Mouse (Mus musculus) liver, adult 2 months (tissue): Measurements from ENCODE around the gene Zfp654. TPM values are rescaled to one million over a fixed set of nuclear protein-coding genes. Genes with fewer than 3 reads are reported as not detected.

Experiments
- DNase-seq: peaks from one replicate; pipeline ENCODE4 v3.0.0-alpha.2; 2011; ENCODE audit warnings: low read depth, low spot score; ENCODE audit errors: extremely low read depth
- H3K27ac ChIP-seq: fragments of 200-500 bp; replicated peaks from 2 replicates; pipeline ENCODE4 v1.5.1; 2012; ENCODE audit warnings: low read depth, mild to moderate bottlenecking, control low read depth, inconsistent platforms, low read length; ENCODE audit not compliant: insufficient read depth
- H3K27me3 ChIP-seq: fragments of 200-500 bp; 2 replicates; pipeline ENCODE4 v1.6.1; 2012; ENCODE audit warnings: mild to moderate bottlenecking, moderate library complexity, low read length, inconsistent platforms; ENCODE audit not compliant: control insufficient read depth, insufficient read depth
- H3K36me3 ChIP-seq: fragments of 200-500 bp; 2 replicates; pipeline ENCODE4 v1.6.1; 2012; ENCODE audit warnings: low read length, inconsistent platforms; ENCODE audit not compliant: control insufficient read depth, insufficient read depth
- H3K4me1 ChIP-seq: fragments of 200-500 bp; 2 replicates; pipeline ENCODE4 v1.6.1; 2011; ENCODE audit warnings: low read length; ENCODE audit not compliant: control insufficient read depth, insufficient read depth
- H3K4me3 ChIP-seq: fragments of 200-500 bp; 2 replicates; pipeline ENCODE4 v1.5.1; 2011; ENCODE audit warnings: low read depth, mild to moderate bottlenecking, control low read depth, low read length, moderate library complexity; ENCODE audit not compliant: insufficient read depth
- H3K79me2 ChIP-seq: fragments of 200-500 bp; 2 replicates; pipeline ENCODE4 v1.6.1; 2012; ENCODE audit warnings: inconsistent platforms, mild to moderate bottlenecking, low read length, moderate library complexity; ENCODE audit not compliant: control insufficient read depth, insufficient read depth
- H3K9ac ChIP-seq: fragments of 200-500 bp; 2 replicates; pipeline ENCODE4 v1.6.1; 2012; ENCODE audit warnings: low read depth, mild to moderate bottlenecking, control low read depth, inconsistent platforms, low read length
- CTCF ChIP-seq: fragments of 200-500 bp; IDR thresholded peaks from 2 replicates; pipeline ENCODE4 v1.5.1; 2011; ENCODE audit warnings: low read depth, low read length, control low read depth
- POLR2A ChIP-seq: fragments of 200-500 bp; IDR thresholded peaks from 2 replicates; pipeline ENCODE4 v1.6.1; 2011; ENCODE audit warnings: low read length, control low read depth; ENCODE audit not compliant: insufficient read depth; ENCODE audit errors: extremely low read depth
- WGBS: fragments of 180-500 bp; shearing (Covaris S2); methylation state at CpG from one replicate; pipeline ENCODE4 v1.1.7; 2018; 5-methylcytosine and 5-hydroxymethylcytosine counted together
- polyA plus RNA-seq: library from polyadenylated mRNA; depleted of rRNA; stranded (reverse); fragments of >200 nt; gene quantifications from 2 replicates; pipeline ENCODE4 v1.2.3, GENCODE M21; 2012
- total RNA-seq: library from RNA; depleted of rRNA; stranded (reverse); fragments of >200 nt; gene quantifications from 2 replicates; pipeline ENCODE4 v1.2.3, GENCODE M21; 2014

Zfp654 gene
- total and polyA plus RNA-seq, 2 experiments, result 0.65 to 9.7 TPM

GRCm38 (mm10) chr16:64883896-64884295 is 32.4 kb upstream of the Zfp654 start:
- TF ChIP-seq CTCF (no peak), POLR2A (no peak)
- H3K4me1 ChIP-seq, result no peaks in the 10 kb centered on the region
- 63% methylated on average over 5 of the region's 5 CpGs for WGBS
- no peaks in the 10 kb centered on the region for H3K36me3 ChIP-seq
- no peak overlapping the region for H3K9ac ChIP-seq
- H3K27me3 ChIP-seq, result no peaks in the 10 kb centered on the region
- H3K27ac ChIP-seq, result no peak overlapping the region
- no peak overlapping the region for H3K4me3 ChIP-seq
- H3K79me2 ChIP-seq, result no peaks in the 10 kb centered on the region
- no peak for DNase-seq

GRCm38 (mm10) chr16:64881442-64881841 is 30.0 kb upstream of the Zfp654 start:
- H3K36me3 ChIP-seq, result no peaks in the 10 kb centered on the region
- no peaks in the 10 kb centered on the region for H3K79me2 ChIP-seq
- H3K4me3 ChIP-seq, result no peak overlapping the region
- H3K27ac ChIP-seq, result no peak overlapping the region
- H3K4me1 ChIP-seq, result no peaks in the 10 kb centered on the region
- TF ChIP-seq POLR2A (no peak), CTCF (no peak)
- no peaks in the 10 kb centered on the region for H3K27me3 ChIP-seq
- WGBS, result 75% methylated on average over 2 of the region's 2 CpGs
- DNase-seq, result no peak
- H3K9ac ChIP-seq, result no peak overlapping the region

- Histone ChIP-seq H3K4me3 (no peak overlapping the region), H3K27me3 (no peaks in the 10 kb centered on the region), H3K36me3 (no peaks in the 10 kb centered on the region), H3K4me1 (no peaks in the 10 kb centered on the region), H3K9ac (no peak overlapping the region), H3K79me2 (no peaks in the 10 kb centered on the region), H3K27ac (no peak overlapping the region)
- TF ChIP-seq POLR2A, result no peak
- no peak for TF ChIP-seq CTCF
- 86% methylated on average over 3 of the region's 3 CpGs for WGBS
- no peak for DNase-seq
These were observed 29.5 kb upstream of the Zfp654 start for GRCm38 (mm10) chr16:64880986-64881385.

GRCm38 (mm10) chr16:64879735-64880134 is 28.3 kb upstream of the Zfp654 start:
- Histone ChIP-seq H3K27me3 (no peaks in the 10 kb centered on the region), H3K9ac (no peak overlapping the region), H3K79me2 (no peaks in the 10 kb centered on the region), H3K27ac (no peak overlapping the region), H3K4me3 (no peak overlapping the region), H3K36me3 (no peaks in the 10 kb centered on the region), H3K4me1 (no peaks in the 10 kb centered on the region)
- TF ChIP-seq CTCF (no peak), POLR2A (no peak)
- 56% methylated on average over 5 of the region's 5 CpGs for WGBS
- DNase-seq, result no peak

- H3K27me3 ChIP-seq, result no peaks in the 10 kb centered on the region
- H3K27ac ChIP-seq, result no peak overlapping the region
- no peaks in the 10 kb centered on the region for H3K79me2 ChIP-seq
- H3K4me3 ChIP-seq, result no peak overlapping the region
- TF ChIP-seq POLR2A (no peak), CTCF (0 out of 2 replicates have a peak, but pooled peaks have one; percentile 1)
- no peaks in the 10 kb centered on the region for H3K36me3 ChIP-seq
- 89% methylated on average over 3 of the region's 3 CpGs for WGBS
- no peak overlapping the region for H3K9ac ChIP-seq
- no peaks in the 10 kb centered on the region for H3K4me1 ChIP-seq
- DNase-seq, result no peak
These were observed 27.2 kb upstream of the Zfp654 start for GRCm38 (mm10) chr16:64878611-64879132.

- TF ChIP-seq CTCF (no peak), POLR2A (no peak)
- no peaks in the 10 kb centered on the region; the same call in 1 of the 2 replicates for H3K4me1 ChIP-seq
- no peak overlapping the region for H3K27ac ChIP-seq
- H3K9ac ChIP-seq, result no peak overlapping the region
- no peaks in the 10 kb centered on the region for H3K79me2 ChIP-seq
- H3K36me3 ChIP-seq, result no peaks in the 10 kb centered on the region
- H3K27me3 ChIP-seq, result no peaks in the 10 kb centered on the region
- no peak for DNase-seq
- H3K4me3 ChIP-seq, result no peak overlapping the region
- 96% methylated on average over 3 of the region's 3 CpGs for WGBS
These were observed 25.9 kb upstream of the Zfp654 start for GRCm38 (mm10) chr16:64877314-64877713.
